Mouse (Mus musculus) kidney, postnatal 4 days (tissue): ENCODE measurements around the gene Best2.

ENCODE experiments used
- DNase-seq, 2 experiments: peaks; one replicate each; pipeline ENCODE4 v3.0.0; 2021; ENCODE audit warnings: mixed read lengths in 2 of 2

Gene Best2

GRCm38 (mm10) chr8:84966603-84967002 is 47.7 kb downstream of the Best2 start:
- no peak for DNase-seq

DNA sequence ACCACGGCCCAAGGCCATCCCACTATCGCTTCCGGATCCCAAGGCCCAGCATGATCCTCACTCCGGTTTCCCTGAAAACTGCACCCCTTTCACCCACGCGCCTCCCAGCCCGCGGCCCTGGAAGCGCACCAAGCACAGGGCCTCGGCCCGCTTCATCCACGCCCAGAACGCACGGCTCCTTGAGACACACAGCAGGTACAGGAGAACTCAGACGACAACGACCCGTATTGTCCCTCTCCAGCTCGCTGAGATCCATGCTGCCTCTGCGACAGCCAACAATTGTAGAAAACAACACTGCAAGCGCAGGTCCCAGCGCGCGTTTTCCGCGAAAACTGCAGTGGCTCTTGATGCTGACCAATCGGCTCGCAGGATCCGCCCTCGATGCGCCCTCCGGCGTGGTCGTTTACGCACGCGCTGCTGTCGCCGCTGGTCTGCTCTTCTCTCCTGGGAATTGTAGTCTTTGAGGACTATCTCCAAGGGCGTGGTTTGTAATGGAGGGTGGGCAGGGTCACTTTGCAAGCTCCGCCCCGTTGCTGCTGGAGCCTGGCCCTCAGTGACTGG is 48.5 kb downstream of the Best2 start:
- peak; percentile 95 to 97 for DNase-seq

DNA sequence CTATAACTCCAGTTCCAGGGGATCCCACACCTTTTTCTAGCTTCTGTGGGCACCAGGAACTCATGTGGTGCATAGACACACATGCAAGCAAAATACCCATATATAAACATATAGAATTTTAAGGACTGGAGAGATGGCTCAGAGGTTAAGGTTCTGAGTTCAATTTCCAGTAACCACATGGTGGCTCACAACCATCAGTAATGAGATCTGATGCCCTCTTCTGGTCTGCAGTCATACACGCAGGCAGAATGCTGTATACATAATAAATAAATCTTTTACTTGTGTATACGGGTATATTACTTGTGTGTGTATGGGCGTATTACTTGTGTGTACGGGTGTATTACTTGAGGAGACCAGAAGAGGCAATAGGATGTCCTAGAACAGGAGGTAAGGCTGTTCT is 50.4 kb downstream of the Best2 start:
- no peak for DNase-seq

DNA sequence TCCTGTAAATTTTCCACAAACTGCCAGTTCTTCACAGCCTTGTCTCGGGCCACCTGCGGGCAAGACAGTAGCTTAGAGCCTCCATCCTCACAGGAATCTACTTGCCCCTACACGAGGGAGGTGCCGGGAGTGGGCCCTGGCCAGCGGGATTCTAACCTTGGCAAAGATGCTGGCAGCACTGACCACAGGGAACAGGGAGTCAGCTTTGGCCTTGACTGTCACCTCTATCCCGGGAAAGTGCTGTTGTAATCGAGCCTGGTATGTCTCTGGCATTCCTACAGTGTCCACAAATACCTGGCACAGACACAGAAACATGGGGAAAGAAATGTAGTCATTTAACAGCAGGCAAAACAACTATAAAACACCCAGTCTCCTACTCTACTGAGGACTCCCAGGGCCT is 54.5 kb downstream of the Best2 start:
- DNase-seq = no peak
